Mouse (Mus musculus) stomach, embryonic 14.5 days (tissue): ENCODE measurements around the gene Ascl4. TPM values are rescaled to one million over a fixed set of nuclear protein-coding genes. Genes with fewer than 3 reads are reported as not detected.
A peak's percentile ranks its signal among the peaks of the same experiment; 100 is the strongest.

Experiments used
- ATAC-seq: fragments of 200-750 bp; cut with Nextera tagmentation; 2 replicates; pipeline ENCODE4 v1.8.0; 2017; ENCODE audit warnings: low read depth, moderate TSS enrichment; ENCODE audit not compliant: insufficient number of reproducible peaks, insufficient read depth, low FRiP score
- H3K27ac ChIP-seq: fragments of 300-500 bp; sonication (generic); 2 replicates; pipeline ENCODE4 v1.5.1; 2014; ENCODE audit warnings: mild to moderate bottlenecking, low read length, moderate library complexity, mixed read lengths
- H3K27me3 ChIP-seq: fragments of 300-500 bp; sonication (generic); 2 replicates; pipeline ENCODE4 v1.6.1; 2014; ENCODE audit warnings: low read length, control low read depth, mixed read lengths; ENCODE audit not compliant: control insufficient read depth, insufficient read depth
- H3K36me3 ChIP-seq: fragments of 300-500 bp; sonication (generic); 2 replicates; pipeline ENCODE4 v1.6.1; 2014; ENCODE audit warnings: mild to moderate bottlenecking, control low read depth, low read length, moderate library complexity, mixed read lengths; ENCODE audit not compliant: control insufficient read depth, insufficient read depth
- H3K4me1 ChIP-seq: fragments of 300-500 bp; sonication (generic); 2 replicates; pipeline ENCODE4 v1.6.1; 2014; ENCODE audit warnings: low read length, control low read depth, mixed read lengths; ENCODE audit not compliant: control insufficient read depth, insufficient read depth
- H3K4me2 ChIP-seq: fragments of 300-500 bp; sonication (generic); replicated peaks from 2 replicates; pipeline ENCODE4 v1.6.1; 2014; ENCODE audit warnings: low read depth, low read length, control low read depth
- H3K4me3 ChIP-seq: fragments of 300-500 bp; sonication (generic); 2 replicates; pipeline ENCODE4 v1.5.1; 2014; ENCODE audit warnings: low read depth, low read length, control low read depth
- H3K9ac ChIP-seq: fragments of 300-500 bp; sonication (generic); replicated peaks from 2 replicates; pipeline ENCODE4 v1.6.1; 2014; ENCODE audit warnings: low read depth, mild to moderate bottlenecking, control low read depth, low read length, moderate library complexity, mixed read lengths
- H3K9me3 ChIP-seq: fragments of 300-500 bp; sonication (generic); 2 replicates; pipeline ENCODE4 v1.6.1; 2016; ENCODE audit warnings: low read depth, low read length, control low read depth; ENCODE audit not compliant: control insufficient read depth
- WGBS: fragments of 180-500 bp; shearing (Covaris S2); extraction: QIAGEN DNeasy Blood & Tissue Kit; methylation state at CpG from one replicate; pipeline ENCODE4 v1.1.7; 2014; 5-methylcytosine and 5-hydroxymethylcytosine counted together
- polyA plus RNA-seq: library from polyadenylated mRNA; unstranded; fragments of >200 nt; fragmentation: Nextera tagmentation; extraction: Ambion mirVana; gene quantifications from 2 replicates; pipeline ENCODE4 v1.2.1, GENCODE M21; 2014

The Ascl4 gene
- polyA plus RNA-seq, 1 experiment from 2014 or later, result 0.48 TPM

GRCm38 (mm10) chr10:85966476-85966875, 39.0 kb downstream of the Ascl4 start:
- no peaks in the 10 kb centered on the region for H3K27me3 ChIP-seq
- 50% methylated on average over 2 of the region's 2 CpGs for WGBS

GRCm38 (mm10) chr10:85967411-85968156, 40.1 kb downstream of the Ascl4 start:
- Histone ChIP-seq H3K27ac (no peak overlapping the region), H3K4me3 (no peak overlapping the region), H3K36me3 (no peaks in the 10 kb centered on the region), H3K4me2 (no peak overlapping the region), H3K4me1 (0 out of 2 replicates have a peak, but pooled peaks cover 3% of the 10 kb centered on the region), H3K9ac (no peak overlapping the region), H3K9me3 (no peaks in the 10 kb centered on the region), H3K27me3 (no peaks in the 10 kb centered on the region)
- no peak for ATAC-seq
- WGBS, result 64% methylated on average over 17 of the region's 17 CpGs

More at GRCm38 (mm10) chr10:85966476-85966875, 39.0 kb downstream of the Ascl4 start:
- Histone ChIP-seq H3K9ac (no peak overlapping the region), H3K36me3 (no peaks in the 10 kb centered on the region), H3K9me3 (no peaks in the 10 kb centered on the region), H3K4me2 (no peak overlapping the region), H3K4me1 (0 out of 2 replicates have a peak, but pooled peaks cover 3% of the 10 kb centered on the region), H3K4me3 (no peak overlapping the region), H3K27ac (no peak overlapping the region)
- ATAC-seq, result no peak

DNA sequence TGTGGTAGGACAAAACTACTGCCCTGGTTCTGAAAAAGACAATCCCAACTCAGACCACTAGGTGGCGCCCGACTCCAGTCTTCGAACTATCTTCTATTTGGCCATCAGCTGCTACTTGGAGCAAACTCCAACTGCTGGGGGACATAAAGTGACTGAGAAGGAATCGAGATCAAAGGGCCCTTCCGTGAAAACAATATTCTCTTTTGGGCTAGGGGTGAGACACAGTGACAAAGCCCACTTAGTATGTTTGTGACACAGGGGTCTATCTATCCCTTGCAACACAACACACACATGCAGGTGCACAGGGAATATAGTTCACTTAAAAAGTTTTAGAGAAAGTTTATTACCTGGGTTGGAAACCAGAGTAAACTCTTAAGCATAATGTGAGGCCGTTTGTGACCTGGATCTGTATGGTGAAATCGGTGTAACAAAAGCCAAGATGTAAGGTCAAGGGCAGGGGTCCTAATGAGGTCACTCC, 40.7 kb downstream of the Ascl4 start:
- Histone ChIP-seq H3K27ac (no peak overlapping the region), H3K9me3 (no peaks in the 10 kb centered on the region), H3K4me2 (no peak overlapping the region), H3K4me1 (no peaks in the 10 kb centered on the region), H3K4me3 (no peak overlapping the region), H3K27me3 (no peaks in the 10 kb centered on the region), H3K36me3 (no peaks in the 10 kb centered on the region), H3K9ac (no peak overlapping the region)
- WGBS, result 15% methylated on average over 7 of the region's 7 CpGs
- peak; percentile 12; the same call in 1 of the 2 replicates for ATAC-seq

DNA sequence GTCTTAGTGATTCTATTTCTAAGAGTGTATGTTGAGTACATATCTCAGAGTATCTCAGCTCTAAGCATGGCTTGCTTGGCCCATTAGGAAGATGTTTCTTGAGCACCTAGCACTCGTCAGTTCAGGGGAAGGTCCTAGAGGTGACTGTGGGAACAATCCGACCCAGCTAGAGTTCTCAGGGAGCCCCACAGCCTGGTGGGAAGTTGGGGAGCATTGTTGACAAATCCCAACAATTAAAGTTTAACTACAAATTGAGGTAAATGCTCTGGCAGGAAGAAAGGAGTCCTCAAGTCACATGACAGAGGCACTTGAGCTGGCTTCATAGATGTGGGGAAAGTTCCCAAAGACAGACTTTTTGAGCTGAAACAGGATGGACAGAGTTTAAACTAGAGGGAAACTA, 41.2 kb downstream of the Ascl4 start:
- H3K9ac ChIP-seq, result no peak overlapping the region
- H3K27me3 ChIP-seq, result no peaks in the 10 kb centered on the region
- no peaks in the 10 kb centered on the region for H3K36me3 ChIP-seq
- WGBS, result 43% methylated on average over 2 of the region's 2 CpGs
- no peak overlapping the region for H3K4me3 ChIP-seq
- no peak overlapping the region for H3K4me2 ChIP-seq
- no peak for ATAC-seq
- H3K9me3 ChIP-seq, result no peaks in the 10 kb centered on the region
- no peaks in the 10 kb centered on the region for H3K4me1 ChIP-seq
- H3K27ac ChIP-seq, result no peak overlapping the region

DNA sequence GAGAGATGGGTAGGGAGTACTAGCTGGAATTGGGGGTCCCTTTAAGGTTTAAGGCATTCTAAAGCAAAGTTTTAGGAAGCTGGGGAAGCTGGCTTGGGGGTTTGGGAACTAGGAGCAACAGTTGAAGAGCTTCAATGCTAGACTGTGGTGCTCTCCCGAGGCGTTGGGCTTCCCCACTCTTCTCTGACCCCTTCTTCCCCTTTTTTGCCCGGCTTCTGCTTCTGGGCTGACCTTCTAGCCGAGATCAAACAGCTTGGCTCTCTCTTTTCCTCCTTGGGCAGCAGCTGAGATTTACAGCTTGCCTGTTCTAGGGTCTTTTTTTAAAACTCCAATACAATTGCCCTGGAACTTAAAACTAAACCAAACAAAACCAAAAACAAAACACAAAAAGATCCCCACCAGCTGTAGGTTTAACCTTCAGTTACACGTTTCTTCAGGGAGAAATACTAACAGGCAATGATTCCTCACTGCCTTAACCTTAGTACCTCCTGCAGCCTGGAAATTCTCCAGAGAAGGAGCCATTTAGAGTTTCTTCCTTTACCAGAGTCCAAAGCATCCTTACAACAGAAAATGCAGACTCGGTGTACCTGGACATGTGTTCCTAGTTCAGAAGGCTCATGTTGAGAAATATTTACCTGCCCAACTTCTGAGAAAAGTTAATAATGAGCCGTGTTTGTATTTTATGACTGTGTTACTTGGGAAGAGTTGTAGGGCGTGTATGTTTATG, 42.6 kb downstream of the Ascl4 start:
- WGBS, result 40% methylated on average over 8 of the region's 8 CpGs
- no peak overlapping the region for H3K4me3 ChIP-seq

DNA sequence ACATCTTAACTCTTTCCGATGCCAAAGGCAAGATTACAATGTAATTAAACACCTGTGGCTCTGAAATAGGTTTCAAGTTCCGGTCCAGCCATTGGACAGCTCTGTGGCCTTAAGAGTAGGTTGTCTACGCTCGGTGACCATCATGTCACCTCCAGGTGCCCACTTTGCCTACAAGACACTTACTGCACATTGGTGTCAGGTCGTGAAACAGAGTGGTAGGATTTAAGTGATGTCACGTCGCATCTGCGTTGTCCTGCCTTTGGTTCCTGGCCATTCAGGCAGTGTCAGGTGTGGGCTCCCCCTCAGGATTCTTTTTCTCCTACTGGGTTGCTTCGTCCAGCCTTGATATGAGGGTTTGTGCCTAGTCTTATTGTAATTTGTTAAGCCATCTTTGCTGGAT, 44.3 kb downstream of the Ascl4 start:
- WGBS, result 87% methylated on average over 9 of the region's 9 CpGs
- no peak for ATAC-seq

More for the DNA sequence above, 42.6 kb downstream of the Ascl4 start:
- peaks cover 6% of the 10 kb centered on the region; the same call in 1 of the 2 replicates for H3K9me3 ChIP-seq
- no peak overlapping the region for H3K4me2 ChIP-seq
- no peaks in the 10 kb centered on the region for H3K27me3 ChIP-seq
- no peaks in the 10 kb centered on the region for H3K36me3 ChIP-seq
- H3K27ac ChIP-seq, result no peak overlapping the region
- no peak for ATAC-seq
- no peaks in the 10 kb centered on the region for H3K4me1 ChIP-seq
- H3K9ac ChIP-seq, result no peak overlapping the region

DNA sequence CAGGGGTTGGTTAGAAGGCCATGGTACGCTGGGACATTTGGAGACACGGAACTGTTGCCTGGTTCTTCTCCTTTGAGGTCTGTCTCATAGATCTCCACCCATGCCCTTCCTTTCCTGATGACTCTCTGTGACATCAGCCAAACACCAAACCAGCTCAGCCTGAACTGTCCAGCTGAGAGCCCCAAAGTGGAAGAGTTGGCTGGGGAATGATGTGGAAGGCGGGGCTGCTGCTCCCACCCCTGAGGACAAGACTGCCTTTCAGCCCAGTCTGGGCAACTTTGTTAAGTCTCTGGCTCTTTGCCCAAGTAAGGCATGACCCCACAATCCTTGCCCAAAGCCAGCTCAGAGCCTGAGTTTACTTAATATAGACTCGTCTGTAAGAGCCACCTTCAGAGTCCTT, 45.4 kb downstream of the Ascl4 start:
- Histone ChIP-seq H3K27ac (no peak overlapping the region), H3K27me3 (no peaks in the 10 kb centered on the region)
- 76% methylated on average over 4 of the region's 4 CpGs for WGBS

More for the DNA sequence above, 44.3 kb downstream of the Ascl4 start:
- Histone ChIP-seq H3K9me3 (peaks cover 6% of the 10 kb centered on the region; the same call in 1 of the 2 replicates), H3K9ac (no peak overlapping the region), H3K27me3 (no peaks in the 10 kb centered on the region), H3K27ac (no peak overlapping the region), H3K36me3 (no peaks in the 10 kb centered on the region), H3K4me3 (no peak overlapping the region), H3K4me1 (no peaks in the 10 kb centered on the region), H3K4me2 (no peak overlapping the region)

GRCm38 (mm10) chr10:85989412-85990115, 62.1 kb downstream of the Ascl4 start:
- H3K9me3 ChIP-seq, result no peaks in the 10 kb centered on the region
- no peak overlapping the region for H3K27ac ChIP-seq
- H3K36me3 ChIP-seq, result no peaks in the 10 kb centered on the region
- no peak overlapping the region for H3K4me3 ChIP-seq
- no peaks in the 10 kb centered on the region for H3K4me1 ChIP-seq
- H3K27me3 ChIP-seq, result no peaks in the 10 kb centered on the region
- ATAC-seq, result no peak
- H3K4me2 ChIP-seq, result no peak overlapping the region
- H3K9ac ChIP-seq, result no peak overlapping the region
- 72% methylated on average over 6 of the region's 6 CpGs for WGBS

More for the DNA sequence above, 45.4 kb downstream of the Ascl4 start:
- H3K36me3 ChIP-seq, result no peaks in the 10 kb centered on the region
- H3K9me3 ChIP-seq, result peaks cover 6% of the 10 kb centered on the region; the same call in 1 of the 2 replicates
- H3K4me2 ChIP-seq, result no peak overlapping the region
- ATAC-seq, result no peak
- H3K4me3 ChIP-seq, result no peak overlapping the region
- H3K4me1 ChIP-seq, result no peaks in the 10 kb centered on the region
- H3K9ac ChIP-seq, result no peak overlapping the region
